Mouse (Mus musculus) ES-E14 (cell line): ENCODE measurements around the gene Hdac7. TPM values are rescaled to one million over a fixed set of nuclear protein-coding genes. Genes with fewer than 3 reads are reported as not detected.

Source experiments
- DNase-seq: peaks from one replicate; pipeline ENCODE4 v3.0.0-alpha.2; 2013; ENCODE audit warnings: low read depth, low spot score
- H3K27ac ChIP-seq: 2 replicates; pipeline ENCODE4 v1.5.1; 2012; ENCODE audit warnings: low read depth, mild to moderate bottlenecking, low read length, moderate library complexity, mixed read lengths; ENCODE audit not compliant: poor library complexity, insufficient read depth, severe bottlenecking
- H3K36me3 ChIP-seq: 2 replicates; pipeline ENCODE4 v1.6.1; 2012; ENCODE audit warnings: mild to moderate bottlenecking, low read length, moderate library complexity, mixed read lengths; ENCODE audit not compliant: control insufficient read depth, poor library complexity, insufficient read depth, severe bottlenecking
- H3K4me1 ChIP-seq, 2 experiments: fragments of 150-350 bp in 1 of 2; sonication (generic) in 1 of 2; 2 replicates each; pipeline ENCODE4 v1.6.1; 2012; ENCODE audit warnings: low read length in 2 of 2, mild to moderate bottlenecking in 1 of 2, mixed read lengths in 1 of 2; ENCODE audit not compliant: control insufficient read depth in 2 of 2, insufficient read depth in 2 of 2, poor library complexity in 1 of 2
- H3K4me3 ChIP-seq, 2 experiments: fragments of 150-350 bp in 1 of 2; sonication (generic) in 1 of 2; 2 replicates each; pipeline ENCODE4 v1.5.1; 2012; ENCODE audit warnings: low read length in 2 of 2, low read depth in 1 of 2, mild to moderate bottlenecking in 1 of 2, mixed read lengths in 1 of 2; ENCODE audit not compliant: insufficient read depth in 1 of 2, poor library complexity in 1 of 2, severe bottlenecking in 1 of 2
- H3K9ac ChIP-seq: 2 replicates; pipeline ENCODE4 v1.6.1; 2012; ENCODE audit warnings: low read depth, mild to moderate bottlenecking, low read length, mixed read lengths; ENCODE audit not compliant: poor library complexity, insufficient read depth, severe bottlenecking
- H3K9me3 ChIP-seq: fragments of 150-350 bp; sonication (generic); 2 replicates; pipeline ENCODE4 v1.6.1; 2012; ENCODE audit warnings: low read depth, mild to moderate bottlenecking, low read length; ENCODE audit not compliant: control insufficient read depth, insufficient read depth
- CHD2 ChIP-seq: IDR thresholded peaks from 2 replicates; pipeline ENCODE4 v1.6.1; 2014; ENCODE audit warnings: mild to moderate bottlenecking, low read depth, low read length, inconsistent platforms
- HCFC1 ChIP-seq: IDR thresholded peaks from 2 replicates; pipeline ENCODE4 v1.6.1; 2012; ENCODE audit warnings: low read length, inconsistent platforms, borderline replicate concordance; ENCODE audit not compliant: insufficient read depth
- MAFK ChIP-seq: IDR thresholded peaks from 2 replicates; pipeline ENCODE4 v1.6.1; 2014; ENCODE audit warnings: mild to moderate bottlenecking, low read depth, low read length, inconsistent platforms; ENCODE audit not compliant: insufficient read depth
- ZC3H11A ChIP-seq: IDR thresholded peaks from 2 replicates; pipeline ENCODE4 v1.6.1; 2012; ENCODE audit warnings: low read depth, mild to moderate bottlenecking, inconsistent platforms, low read length, borderline replicate concordance
- ZNF384 ChIP-seq: IDR thresholded peaks from 2 replicates; pipeline ENCODE4 v1.6.1; 2012; ENCODE audit warnings: low read depth, low read length, inconsistent platforms
- in situ Hi-C, 2 experiments: fragments of 600-800 bp; cut with MboI; formaldehyde crosslinking; loops; one replicate each; pipeline ENCODE4 v1.15.1; 2025; ENCODE audit warnings: low sequenced_read_pairs in 2 of 2, inconsistent platforms in 1 of 2; ENCODE audit not compliant: unreplicated experiment in 2 of 2
- total RNA-seq: library from RNA; depleted of rRNA; stranded (reverse); fragments of 300-350 nt; gene quantifications from 2 replicates; pipeline ENCODE4 v1.2.3, GENCODE M21; 2012

Hdac7 gene
- total RNA-seq, 1 experiment, result 7.4 TPM

- Histone ChIP-seq H3K36me3 (no peaks in the 10 kb centered on the region), H3K4me3 (no peak overlapping the region), H3K4me1 (peaks cover 0 to 4% of the 10 kb centered on the region in 2 experiments; a peak in 1 of 4 replicates), H3K9ac (no peak overlapping the region), H3K9me3 (no peaks in the 10 kb centered on the region), H3K27ac (no peak overlapping the region)
- no peak for TF ChIP-seq HCFC1
- TF ChIP-seq ZC3H11A, result no peak
- TF ChIP-seq CHD2, result no peak
- TF ChIP-seq MAFK, result no peak
- TF ChIP-seq ZNF384, result no peak
- in situ Hi-C loops, result no loop called here
- DNase-seq, result no peak
Observed at GRCm38 (mm10) chr15:97854059-97854458, 9.8 kb upstream of the Hdac7 start.

- no peak overlapping the region for H3K27ac ChIP-seq
- no peak overlapping the region for H3K4me3 ChIP-seq
- TF ChIP-seq ZNF384, result no peak
- TF ChIP-seq CHD2, result no peak
- TF ChIP-seq HCFC1, result no peak
- no peak for TF ChIP-seq MAFK
- TF ChIP-seq ZC3H11A, result no peak
- DNase-seq, result no peak
- in situ Hi-C loops, result no loop called here
- no peak overlapping the region for H3K9ac ChIP-seq
- H3K36me3 ChIP-seq, result no peaks in the 10 kb centered on the region
- H3K4me1 ChIP-seq, result peaks cover 0 to 4% of the 10 kb centered on the region in 2 experiments; a peak in 1 of 4 replicates
- no peaks in the 10 kb centered on the region for H3K9me3 ChIP-seq
Observed at GRCm38 (mm10) chr15:97852291-97852690, 8.0 kb upstream of the Hdac7 start.

- in situ Hi-C loops, result no loop called here
- H3K4me3 ChIP-seq, result no peak overlapping the region
- TF ChIP-seq MAFK (no peak), ZNF384 (no peak), CHD2 (no peak), HCFC1 (no peak), ZC3H11A (no peak)
- no peak overlapping the region for H3K27ac ChIP-seq
- H3K9ac ChIP-seq, result no peak overlapping the region
- H3K36me3 ChIP-seq, result no peaks in the 10 kb centered on the region
- no peaks in the 10 kb centered on the region for H3K9me3 ChIP-seq
- no peak for DNase-seq
- H3K4me1 ChIP-seq, result peaks cover 0 to 4% of the 10 kb centered on the region in 2 experiments; a peak in 1 of 4 replicates
Observed at GRCm38 (mm10) chr15:97851011-97851410, 6.7 kb upstream of the Hdac7 start.

GRCm38 (mm10) chr15:97850441-97850840, 6.1 kb upstream of the Hdac7 start:
- Histone ChIP-seq H3K36me3 (no peaks in the 10 kb centered on the region), H3K9me3 (no peaks in the 10 kb centered on the region), H3K9ac (no peak overlapping the region), H3K4me3 (no peak overlapping the region), H3K27ac (no peak overlapping the region), H3K4me1 (peaks cover 0 to 4% of the 10 kb centered on the region in 2 experiments; a peak in 1 of 4 replicates)
- TF ChIP-seq CHD2, result no peak
- TF ChIP-seq ZNF384, result no peak
- no peak for TF ChIP-seq HCFC1
- TF ChIP-seq ZC3H11A, result no peak
- TF ChIP-seq MAFK, result no peak
- in situ Hi-C loops, result no loop called here
- no peak for DNase-seq

GRCm38 (mm10) chr15:97849116-97849911, 5.0 kb upstream of the Hdac7 start:
- H3K9me3 ChIP-seq, result no peaks in the 10 kb centered on the region
- in situ Hi-C loops, result no loop called here
- peaks cover 0 to 4% of the 10 kb centered on the region in 2 experiments; a peak in 1 of 4 replicates for H3K4me1 ChIP-seq
- DNase-seq, result peak; percentile 96
- no peak for TF ChIP-seq ZC3H11A
- no peak for TF ChIP-seq MAFK
- TF ChIP-seq CHD2, result no peak
- TF ChIP-seq HCFC1, result no peak
- peak; percentile 19; the same call in 1 of the 2 replicates for TF ChIP-seq ZNF384
- no peak overlapping the region for H3K9ac ChIP-seq
- H3K4me3 ChIP-seq, result peak overlapping the region; percentile 46 to 51
- H3K36me3 ChIP-seq, result no peaks in the 10 kb centered on the region
- H3K27ac ChIP-seq, result no peak overlapping the region
